Mouse (Mus musculus) stomach, postnatal 0 days (tissue): ENCODE results near the gene Ctf1.

ENCODE experiments used
- CTCF ChIP-seq: IDR thresholded peaks from 2 replicates; pipeline ENCODE4 v1.5.1; 2016; ENCODE audit warnings: antibody characterized with exemption, low read depth, mild to moderate bottlenecking, moderate library complexity
- EP300 ChIP-seq: optimal IDR thresholded peaks from 2 replicates; pipeline ENCODE3; 2016; ENCODE audit warnings: antibody characterized with exemption

GRCm38 (mm10) chr7:127763642-127764041, 51.1 kb downstream of the Ctf1 start:
- TF ChIP-seq EP300 = no peak
- no peak for TF ChIP-seq CTCF
